Mouse (Mus musculus) ES-Bruce4 (cell line): ENCODE data around the gene Prrxl1.

Source experiments
- CTCF ChIP-seq: IDR thresholded peaks from one replicate; pipeline ENCODE4 v1.8.1; 2011; ENCODE audit warnings: low read depth, low read length
- POLR2A ChIP-seq: IDR thresholded peaks from one replicate; pipeline ENCODE4 v1.8.1; 2011; ENCODE audit warnings: low read length; ENCODE audit not compliant: insufficient read depth

- TF ChIP-seq CTCF: peak; percentile 21
- TF ChIP-seq POLR2A: no peak
Measured at GRCm38 (mm10) chr14:32634015-32634682, 34.9 kb downstream of the Prrxl1 start.
